Mouse (Mus musculus) thymus, postnatal 14 days (tissue): ENCODE data around the gene 4930522H14Rik.

Experiments used
- DNase-seq: peaks from one replicate; pipeline ENCODE4 v3.0.0; 2021

The 4930522H14Rik gene

DNA sequence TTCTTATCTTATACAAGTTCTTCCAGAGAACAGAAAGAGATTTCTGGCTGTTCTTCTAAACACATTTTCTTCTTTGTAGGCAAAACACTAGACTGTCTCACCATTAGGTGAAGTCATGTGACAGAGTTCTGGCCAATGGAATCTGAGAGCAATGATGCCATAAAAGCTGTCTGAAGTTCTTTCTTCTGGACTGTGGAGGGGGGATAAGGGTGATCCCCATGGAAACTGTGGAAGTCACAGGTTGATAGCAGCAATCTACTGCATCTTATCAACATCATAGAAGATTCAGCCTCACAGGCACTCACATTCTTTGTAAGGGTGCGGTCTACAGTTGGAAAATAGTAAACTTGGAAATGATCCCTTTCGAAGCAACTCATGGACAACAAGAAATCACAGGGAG is at the start of gene 4930522H14Rik:
TSS of gene 4930522H14Rik (minus strand) at position 187 of the 400 bp plus-strand sequence.
- no peak for DNase-seq

DNA sequence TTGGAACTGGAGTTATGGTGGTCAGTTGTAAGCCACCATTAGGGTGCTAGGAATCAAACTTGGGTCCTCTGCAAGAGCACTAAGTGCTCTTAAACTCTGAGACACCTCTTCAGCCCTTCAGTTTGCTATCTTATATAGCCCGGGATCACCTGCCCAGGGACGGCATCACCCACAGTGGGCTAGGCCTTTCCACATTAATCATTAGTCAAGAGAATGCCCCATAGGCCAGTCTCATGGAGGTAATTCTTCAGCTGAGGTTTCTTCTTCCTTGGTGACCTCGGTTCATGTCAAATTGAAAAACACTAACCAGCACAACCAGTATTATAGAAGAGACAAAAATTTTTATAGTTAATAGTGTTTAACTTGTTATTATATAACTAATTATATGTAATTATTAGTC is 47.3 kb upstream of the 4930522H14Rik start:
- no peak for DNase-seq

DNA sequence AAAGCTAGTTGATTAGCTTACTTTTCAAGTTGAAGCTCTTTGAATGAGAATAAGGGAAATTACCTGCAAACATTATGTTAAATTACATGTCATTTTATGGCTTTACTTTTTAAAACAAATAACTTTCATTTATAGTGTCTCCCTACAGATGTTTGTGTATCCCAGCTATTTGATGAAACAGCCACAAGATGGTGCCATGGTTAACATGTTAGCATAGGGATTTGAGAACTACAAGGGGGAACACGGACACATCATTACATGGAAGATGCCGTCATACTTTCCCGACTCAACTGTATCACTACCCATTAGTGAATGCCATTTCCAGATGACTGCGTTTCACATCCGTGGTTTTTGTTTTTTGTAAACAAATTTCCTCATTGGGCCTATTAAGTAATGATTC is 45.8 kb upstream of the 4930522H14Rik start:
- peak; percentile 5 for DNase-seq

GRCm38 (mm10) chr4:109574845-109575244 is 43.7 kb upstream of the 4930522H14Rik start:
- DNase-seq: no peak

- no peak for DNase-seq
Measured at GRCm38 (mm10) chr4:109574331-109574730, 43.2 kb upstream of the 4930522H14Rik start.

DNA sequence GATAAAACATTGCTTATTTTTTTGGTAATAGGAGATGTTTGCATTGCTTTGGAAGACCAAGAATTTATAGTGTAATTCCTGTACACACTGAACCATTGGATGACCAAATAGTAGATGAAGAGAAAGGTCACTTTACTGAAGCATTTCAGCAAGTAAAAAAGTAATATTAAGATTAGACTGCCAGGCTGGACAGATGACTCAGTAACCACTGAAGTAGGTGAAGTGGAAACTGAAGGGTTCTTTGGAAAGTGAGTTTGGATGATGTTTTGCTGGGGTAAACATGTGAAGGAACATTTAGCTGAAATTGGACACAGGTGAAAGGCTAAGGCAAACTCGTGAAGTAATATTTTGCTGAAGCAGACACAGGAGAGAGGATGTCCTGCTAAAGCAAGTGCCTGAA is 41.5 kb upstream of the 4930522H14Rik start:
- no peak for DNase-seq

- no peak for DNase-seq
Measured at GRCm38 (mm10) chr4:109569421-109569820, 38.3 kb upstream of the 4930522H14Rik start.

DNA sequence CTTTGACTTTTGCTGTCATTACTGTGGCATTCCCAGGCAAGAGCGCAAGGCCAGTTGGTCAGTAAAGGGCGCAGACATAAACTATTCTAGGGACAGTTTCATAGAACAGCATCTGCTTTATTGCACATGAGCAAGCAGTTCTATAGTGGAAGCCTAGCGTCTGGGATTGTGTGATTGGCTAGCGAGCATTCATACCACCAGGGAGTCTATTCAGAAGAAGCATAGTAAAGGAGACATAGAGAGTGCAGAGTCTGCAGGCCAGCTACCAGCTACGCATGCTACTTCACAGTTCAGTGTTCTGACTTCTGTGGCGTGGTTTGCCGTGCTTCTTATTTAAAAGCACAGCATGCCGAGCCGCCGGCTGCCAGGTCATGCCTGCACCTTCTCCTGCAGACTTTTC is 37.9 kb upstream of the 4930522H14Rik start:
- DNase-seq: no peak

DNA sequence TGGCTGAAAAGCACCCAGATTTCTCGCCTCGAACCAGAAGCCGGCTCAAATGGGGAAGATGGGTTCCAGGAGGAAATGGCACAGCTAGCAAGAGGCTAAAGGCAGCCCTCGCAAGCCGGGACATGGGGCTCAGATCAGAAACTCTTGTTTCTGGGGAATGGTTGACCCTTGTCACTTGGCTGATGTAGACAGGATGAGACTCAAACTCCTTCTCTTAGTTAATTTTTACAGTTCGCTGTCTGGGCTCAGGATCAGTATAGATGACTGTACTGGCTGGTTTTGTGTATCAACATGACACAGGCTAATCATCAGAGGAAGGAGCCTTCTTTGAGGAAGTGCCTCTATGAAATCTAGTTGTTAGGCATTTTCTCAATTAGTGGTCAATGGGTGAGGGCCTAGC is 33.6 kb upstream of the 4930522H14Rik start:
- DNase-seq: no peak

DNA sequence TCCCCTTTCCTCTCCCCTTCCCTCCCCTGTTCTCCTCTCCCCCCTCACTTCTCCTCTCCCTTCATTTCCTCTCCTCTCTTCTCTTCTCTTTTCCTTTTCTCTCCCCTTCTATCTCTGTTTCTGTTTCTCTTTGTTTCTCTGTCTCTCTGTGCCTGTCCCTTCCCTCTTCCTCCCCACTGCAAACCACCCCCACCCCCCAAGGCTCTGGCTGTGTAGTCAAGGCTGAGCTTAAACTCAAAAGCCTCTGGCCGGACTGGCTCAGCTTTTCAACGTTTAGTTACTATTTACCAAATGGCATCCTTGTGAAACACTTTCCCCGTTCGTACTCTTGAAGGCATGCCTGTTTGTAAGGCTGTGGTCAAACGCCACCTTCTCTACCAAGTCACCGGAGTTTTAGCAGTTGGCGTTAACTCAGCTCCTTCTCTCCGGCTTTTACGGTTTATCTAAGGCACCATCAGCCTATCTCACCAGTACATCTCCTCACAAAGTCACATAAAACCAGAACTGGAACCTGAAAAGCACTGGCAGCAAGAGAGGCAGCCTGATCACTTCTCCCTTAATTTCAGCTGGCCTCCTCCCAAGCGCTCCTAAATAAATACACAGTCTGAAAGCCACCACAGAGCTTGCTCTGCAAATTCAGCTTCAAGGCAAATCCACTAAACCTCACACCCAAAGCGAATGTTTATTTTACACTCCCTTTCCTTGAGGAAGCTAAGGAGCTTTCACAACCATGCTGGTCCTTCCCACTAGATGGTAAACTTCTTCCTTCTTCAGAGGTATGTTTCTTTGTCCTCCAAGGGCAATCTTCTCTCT is 19.4 kb upstream of the 4930522H14Rik start:
- DNase-seq: no peak

GRCm38 (mm10) chr4:109547306-109547705 is 16.2 kb upstream of the 4930522H14Rik start:
- no peak for DNase-seq

DNA sequence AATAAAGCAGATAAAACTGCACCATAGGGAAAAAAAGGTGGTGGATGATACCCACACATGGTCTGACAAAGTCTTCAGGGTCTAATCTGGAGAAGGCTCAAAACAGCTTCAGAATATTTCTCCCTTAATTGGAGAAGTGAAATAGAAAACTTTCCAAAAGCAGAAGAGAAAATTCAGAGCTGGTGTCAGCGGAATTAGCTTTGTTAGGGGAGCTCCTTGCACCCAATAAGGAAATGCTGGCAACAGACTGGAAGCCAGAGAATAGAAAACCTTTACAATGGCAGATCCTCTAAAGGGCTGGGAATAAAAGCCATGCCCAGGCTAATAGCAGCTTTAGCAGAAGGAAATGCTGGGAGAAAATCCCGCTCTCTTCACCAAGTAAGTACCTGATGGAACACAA is 15.4 kb upstream of the 4930522H14Rik start:
- DNase-seq: no peak

DNA sequence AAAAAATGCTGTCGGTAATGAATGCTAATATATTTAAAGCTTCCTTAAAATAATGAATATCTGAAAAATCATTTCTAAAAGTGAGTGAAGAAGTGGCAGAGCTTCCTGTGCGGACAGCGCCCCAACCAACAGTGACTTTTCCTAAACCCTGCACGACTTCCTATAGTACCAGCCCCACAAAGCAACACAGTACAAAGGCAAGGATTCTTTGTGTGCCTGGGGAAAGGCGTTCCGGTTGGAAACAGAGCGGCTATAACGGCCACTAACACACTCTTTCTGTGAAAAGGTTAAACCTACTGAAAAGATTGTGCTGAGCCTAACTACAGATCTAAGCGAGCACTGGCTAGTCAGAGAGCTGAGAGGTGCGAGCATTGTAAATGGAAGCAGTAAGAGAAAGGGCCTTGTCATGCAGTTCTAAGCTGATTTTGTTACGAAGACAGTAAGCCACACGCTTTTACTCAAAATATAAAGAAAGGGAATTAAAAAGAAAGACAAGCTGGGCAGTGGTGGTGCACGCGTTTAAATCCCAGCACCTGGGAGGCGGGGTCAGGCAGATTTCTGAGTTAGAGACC is 766 bp downstream of the 4930522H14Rik start:
- DNase-seq: no peak

- peak; percentile 62 for DNase-seq
Measured at GRCm38 (mm10) chr4:109504885-109505284, 26.2 kb downstream of the 4930522H14Rik start.

- no peak for DNase-seq
Measured at GRCm38 (mm10) chr4:109498476-109498875, 32.6 kb downstream of the 4930522H14Rik start.

DNA sequence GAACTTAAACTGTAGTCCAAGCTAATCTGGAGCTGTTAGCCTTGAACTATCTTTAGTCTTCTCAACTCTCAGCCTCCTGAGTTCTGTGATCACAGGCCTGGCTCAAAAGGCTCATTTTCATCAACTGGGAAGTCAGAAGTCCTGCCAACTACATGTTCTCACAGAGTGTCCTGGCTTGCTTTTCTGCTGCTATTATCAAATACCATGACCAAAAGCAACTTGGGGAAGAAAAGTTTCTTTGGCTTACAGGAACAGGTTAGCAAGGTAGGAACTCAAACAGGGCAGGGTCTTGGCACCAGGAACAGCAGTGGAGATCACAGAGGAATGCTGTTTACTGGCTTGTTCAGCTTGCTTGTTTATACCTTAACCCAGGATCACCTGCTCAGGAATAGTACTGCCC is 37.5 kb downstream of the 4930522H14Rik start:
- DNase-seq: no peak

- DNase-seq: no peak
Measured at GRCm38 (mm10) chr4:109488812-109489211, 42.3 kb downstream of the 4930522H14Rik start.

DNA sequence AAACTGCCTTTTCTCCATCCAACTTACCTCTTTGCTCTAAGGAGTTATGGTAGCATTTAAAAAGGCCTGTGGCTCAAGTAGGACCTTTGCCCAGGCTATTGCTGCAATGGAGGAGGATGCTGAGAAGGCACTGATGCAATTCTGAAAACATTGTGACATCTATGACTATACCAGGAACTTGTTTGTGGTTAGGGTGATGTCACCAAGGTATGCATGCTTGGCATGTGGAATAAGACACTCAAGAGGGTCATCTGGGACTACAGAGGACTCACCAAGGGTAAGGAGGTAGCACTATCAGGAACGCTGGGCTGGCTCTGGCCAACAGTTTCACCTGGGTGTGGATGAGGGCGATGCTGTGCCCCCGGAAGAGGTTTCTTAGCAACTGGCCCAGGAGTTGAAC is 46.5 kb downstream of the 4930522H14Rik start, which contains the start of gene Rnf11:
TSS of gene Rnf11 (minus strand) at position 108 of the 400 bp plus-strand sequence.
- no peak for DNase-seq

DNA sequence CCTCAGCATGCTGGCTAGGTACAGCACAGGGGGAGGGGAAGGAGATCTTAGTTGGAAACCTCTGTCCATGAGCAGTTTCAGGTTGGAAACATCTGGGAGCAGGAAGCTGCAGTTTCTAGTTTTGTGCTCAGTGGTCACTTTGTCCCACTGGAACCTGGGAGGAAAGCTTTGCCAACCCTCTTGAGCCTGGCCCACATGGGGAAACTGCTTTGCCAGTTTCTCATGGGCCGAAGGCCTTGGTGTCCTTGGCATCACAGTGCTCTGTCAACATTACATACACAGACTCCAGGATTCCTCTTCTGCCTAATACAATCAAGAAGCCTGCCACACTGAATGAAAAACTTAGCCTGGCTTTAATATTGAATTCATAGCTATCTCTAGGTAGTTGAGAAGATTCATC is 48.4 kb downstream of the 4930522H14Rik start:
- no peak for DNase-seq

DNA sequence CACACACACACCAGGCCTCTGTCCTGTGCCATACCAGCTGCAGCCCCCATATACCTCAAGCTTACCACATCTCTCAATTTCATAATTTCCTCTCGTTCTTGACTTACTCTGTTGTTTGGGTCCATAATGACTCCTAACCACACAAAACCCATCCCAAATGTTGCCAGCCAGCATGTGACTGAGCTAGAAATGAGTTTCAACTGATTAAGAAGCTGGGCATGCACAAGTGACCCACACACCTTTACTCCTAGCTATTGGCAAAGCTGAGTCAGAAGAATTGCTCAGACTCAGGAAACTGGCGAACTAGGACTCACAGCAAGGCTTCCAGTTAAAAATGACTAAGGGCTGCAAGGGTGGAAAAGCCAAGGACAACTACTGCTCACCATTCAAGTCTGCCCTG is 49.7 kb downstream of the 4930522H14Rik start:
- no peak for DNase-seq

DNA sequence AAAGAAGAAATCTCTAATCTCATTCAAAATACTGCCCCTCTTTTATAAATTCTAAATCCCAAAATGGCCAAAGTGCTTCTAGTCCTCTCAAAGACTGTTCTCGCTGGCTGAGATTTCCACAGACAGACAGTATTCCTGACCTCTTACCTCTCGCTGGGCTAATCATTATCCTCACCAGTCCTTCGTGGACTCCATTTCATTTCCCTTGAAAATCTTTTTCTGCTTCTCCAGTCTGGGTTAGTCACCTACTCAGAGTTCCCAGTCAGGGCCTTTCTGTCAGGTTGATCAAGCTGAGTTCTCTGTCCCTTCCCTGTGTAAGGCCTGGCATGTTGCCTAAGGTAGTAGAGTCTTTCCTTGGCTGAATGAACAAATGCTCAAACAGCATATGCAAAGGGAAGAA is 53.6 kb downstream of the 4930522H14Rik start:
- no peak for DNase-seq

- peak; percentile 75 for DNase-seq
Measured at GRCm38 (mm10) chr4:109476554-109477014, 54.5 kb downstream of the 4930522H14Rik start.

DNA sequence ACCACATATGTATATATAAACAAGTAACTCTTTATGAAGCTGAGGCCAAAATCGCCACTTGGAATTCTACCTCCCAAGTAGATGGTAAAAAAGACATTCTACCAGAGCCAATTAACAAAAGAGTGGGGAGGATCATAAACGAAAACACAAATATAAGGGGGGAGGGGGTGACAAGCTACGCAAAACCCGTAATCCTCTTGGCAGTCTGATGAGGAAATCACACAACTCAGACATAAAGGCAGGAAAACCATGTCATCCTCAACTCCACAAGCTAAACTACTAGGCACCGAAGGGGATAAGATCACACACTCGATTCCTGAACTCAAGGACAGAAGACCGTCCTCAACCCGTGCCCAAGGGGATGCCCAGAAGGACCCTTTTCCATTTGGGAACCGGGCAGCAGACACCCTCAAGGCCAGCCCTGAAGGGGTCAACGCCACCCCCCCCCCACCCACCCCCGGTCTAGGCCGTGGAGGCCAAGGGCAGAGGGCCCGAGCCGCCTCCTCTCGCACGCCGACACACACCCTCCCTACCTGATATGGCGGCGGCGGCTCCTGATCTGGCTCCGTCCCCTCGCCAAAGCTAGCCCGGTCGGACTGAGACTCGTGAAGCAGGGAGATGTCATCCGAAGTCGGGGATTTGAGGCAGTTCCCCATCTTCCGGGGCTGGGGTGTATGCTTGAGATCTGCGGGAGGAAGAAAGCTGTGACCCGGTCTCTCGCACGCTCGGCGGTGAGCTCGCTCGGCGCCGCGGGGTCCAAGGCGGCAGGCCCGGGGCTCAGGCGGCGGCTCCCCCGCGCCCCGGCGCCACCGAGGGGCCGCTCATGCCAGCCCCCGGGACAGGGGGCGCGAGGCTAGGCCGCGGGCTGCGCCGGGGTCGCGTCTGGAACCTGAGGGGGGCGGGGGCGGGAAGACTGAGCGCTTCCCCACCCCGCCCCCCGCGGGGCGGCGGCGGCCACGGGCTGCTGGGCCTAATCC is 55.2 kb downstream of the 4930522H14Rik start:
- peak; percentile 44 for DNase-seq
